Mouse (Mus musculus): ENCODE data around the gene Fbxw11.
"Not testable (repeated sequence)": the region's sequence is repeated elsewhere in the genome, so short reads cannot be mapped to it uniquely, and the experiment has no call there.

Fbxw11 gene

GRCm38 (mm10) chr11:32642249-32642876, at the start of gene Fbxw11:
Gene Fbxw11 (plus strand): TSS chr11:32642724.
- DNase-seq (ENCODE audit: low spot score) = peak; percentile 90

- DNase-seq (ENCODE audit: low spot score) = no peak
Measured at GRCm38 (mm10) chr11:32593081-32593480, 49.4 kb upstream of the Fbxw11 start.

DNA sequence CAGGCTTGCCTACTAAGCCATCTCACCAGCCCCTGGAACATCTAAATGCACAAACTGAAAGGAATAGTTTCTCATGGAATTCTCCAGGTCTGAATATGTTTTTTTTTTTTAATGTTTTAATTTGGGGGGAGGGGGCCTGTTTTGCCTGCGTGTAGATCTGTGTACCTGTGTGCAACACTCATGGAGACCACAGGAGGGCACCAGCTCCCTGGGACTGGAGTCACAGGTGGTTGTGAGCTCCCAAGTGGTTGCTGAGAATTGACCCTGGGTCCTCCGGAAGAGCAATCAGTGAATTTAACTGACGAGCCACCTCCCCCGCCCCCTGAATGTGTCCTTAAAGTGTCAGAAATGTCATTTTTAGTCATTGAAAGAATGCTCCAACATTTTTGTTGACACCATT, 48.4 kb upstream of the Fbxw11 start:
- DNase-seq (ENCODE audit: low spot score) = no peak

- no peak for DNase-seq (ENCODE audit: low spot score)
Measured at GRCm38 (mm10) chr11:32600371-32600770, 42.2 kb upstream of the Fbxw11 start.

- no peak for DNase-seq (ENCODE audit: low spot score)
Measured at GRCm38 (mm10) chr11:32601528-32602323, 40.8 kb upstream of the Fbxw11 start.

DNA sequence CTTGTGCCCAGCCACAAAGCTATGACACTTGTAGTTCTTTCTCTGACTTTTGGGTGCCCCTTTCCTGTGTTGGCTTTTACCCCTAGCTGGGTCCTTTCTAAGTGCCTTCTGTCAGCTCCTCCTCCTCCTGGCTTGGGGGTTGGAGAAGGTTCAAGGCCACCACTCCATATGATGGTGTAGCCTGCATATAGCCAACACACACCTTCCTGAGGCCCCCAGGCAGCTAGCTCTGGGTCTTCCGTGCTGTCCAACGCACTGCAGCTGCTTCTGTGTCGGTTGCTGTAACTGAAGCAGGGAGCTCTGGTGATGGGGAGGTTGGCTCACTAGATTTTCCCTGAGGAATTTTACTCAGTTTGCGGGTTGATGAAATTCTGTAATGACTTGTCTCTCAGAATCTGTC, 37.9 kb upstream of the Fbxw11 start:
- DNase-seq (ENCODE audit: low spot score) = no peak

DNA sequence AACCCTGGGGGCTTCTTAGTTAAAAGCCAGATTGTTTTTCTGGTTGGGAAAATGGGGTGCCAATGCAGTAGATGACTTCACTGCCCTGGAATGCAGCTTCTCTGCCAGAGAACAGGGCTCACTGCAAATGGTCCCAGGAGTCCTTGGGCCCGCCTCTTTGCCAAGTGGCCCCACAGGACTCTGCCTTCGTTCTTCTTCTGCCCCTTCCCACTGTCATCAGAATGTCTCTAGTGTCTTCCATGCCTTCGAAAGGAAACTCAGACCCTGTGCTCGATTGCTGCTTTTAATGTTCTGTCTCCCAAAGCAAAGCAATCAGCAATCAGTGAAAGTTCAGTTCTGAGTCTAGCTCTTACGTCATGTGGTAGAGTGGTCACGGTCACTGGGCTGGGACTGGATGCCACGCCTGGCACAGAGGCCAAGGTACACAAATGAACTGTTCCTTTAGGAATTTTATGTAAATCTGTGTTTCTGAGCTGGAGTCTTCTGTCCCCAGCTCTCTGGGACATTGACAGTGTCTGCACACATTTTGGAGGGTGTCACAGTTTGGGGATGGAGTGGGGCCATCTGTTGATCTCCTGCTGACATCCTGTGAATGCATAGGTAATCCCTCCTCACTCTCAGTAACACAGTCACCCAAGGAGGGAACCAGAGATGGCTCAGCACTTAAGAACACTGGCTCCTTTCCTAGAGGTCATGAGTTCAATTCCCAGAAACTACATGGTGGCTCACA, 37.2 kb upstream of the Fbxw11 start:
- no peak for DNase-seq (ENCODE audit: low spot score)

DNA sequence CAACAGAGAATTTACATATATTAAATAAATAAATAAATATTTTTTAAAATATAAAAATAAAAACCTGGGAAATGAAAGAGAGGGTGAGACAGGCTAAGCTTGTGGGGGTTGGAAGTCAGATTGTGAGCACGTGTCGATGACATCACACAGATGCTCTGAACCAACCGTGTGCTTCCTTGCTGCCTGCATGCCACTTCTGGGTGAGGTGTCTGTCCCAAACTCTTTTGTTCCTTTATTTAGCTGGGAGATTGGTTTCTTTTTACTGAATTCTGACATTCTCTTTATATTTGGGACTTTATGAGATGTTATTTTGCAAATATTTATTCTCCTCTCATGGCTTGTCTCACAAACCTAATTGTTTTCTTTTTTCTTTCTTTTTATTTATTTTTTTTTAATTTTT, 36.6 kb upstream of the Fbxw11 start:
- DNase-seq (ENCODE audit: low spot score) = no peak

GRCm38 (mm10) chr11:32607319-32607718, 35.2 kb upstream of the Fbxw11 start:
- no peak for DNase-seq (ENCODE audit: low spot score)

GRCm38 (mm10) chr11:32610616-32611015, 31.9 kb upstream of the Fbxw11 start:
- no peak for DNase-seq (ENCODE audit: low spot score)

- no peak for DNase-seq (ENCODE audit: low spot score)
Measured at GRCm38 (mm10) chr11:32612304-32612703, 30.2 kb upstream of the Fbxw11 start.

DNA sequence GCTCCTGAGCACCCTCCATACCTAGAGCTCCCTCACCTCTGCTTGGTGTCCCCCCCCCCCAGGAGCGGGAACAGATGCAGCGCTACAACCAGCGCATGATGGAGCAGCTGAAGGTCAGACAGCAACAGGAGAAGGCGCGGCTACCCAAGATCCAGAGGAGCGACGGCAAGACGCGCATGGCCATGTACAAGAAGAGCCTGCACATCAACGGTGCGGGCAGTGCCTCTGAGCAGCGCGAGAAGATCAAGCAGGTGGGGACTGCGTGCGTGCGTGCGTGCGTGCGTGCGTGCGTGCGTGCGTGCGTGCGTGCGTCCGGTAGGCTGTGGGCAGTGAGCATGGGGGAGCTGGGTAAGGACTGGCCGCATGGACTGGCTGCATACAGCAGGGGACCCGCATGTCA, 28.1 kb upstream of the Fbxw11 start:
- DNase-seq (ENCODE audit: low spot score) = no peak

- DNase-seq (ENCODE audit: low spot score) = no peak
Measured at GRCm38 (mm10) chr11:32615561-32615960, 27.0 kb upstream of the Fbxw11 start.

- DNase-seq (ENCODE audit: low spot score) = no peak
Measured at GRCm38 (mm10) chr11:32616091-32616490, 26.4 kb upstream of the Fbxw11 start.

DNA sequence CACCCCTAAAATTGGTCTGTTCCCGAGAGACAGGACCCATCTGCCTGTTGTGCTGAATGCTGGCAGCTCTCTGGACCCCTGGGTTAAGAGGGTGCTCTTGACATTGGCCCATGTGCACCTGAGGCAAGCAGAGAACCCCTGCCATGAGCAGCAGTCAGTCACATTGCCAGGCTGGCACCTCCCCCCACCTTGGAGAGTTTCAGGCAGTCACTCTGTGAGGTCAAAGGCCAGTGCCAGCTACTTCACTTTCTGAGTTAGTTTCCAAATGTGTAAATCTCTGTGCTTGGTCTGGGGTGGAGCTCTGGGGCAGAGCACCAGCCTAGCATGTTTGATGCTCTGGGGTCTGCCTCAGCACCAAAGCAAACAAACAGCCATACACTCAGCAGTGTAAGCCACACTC, 24.5 kb upstream of the Fbxw11 start:
- no peak for DNase-seq (ENCODE audit: low spot score)

DNA sequence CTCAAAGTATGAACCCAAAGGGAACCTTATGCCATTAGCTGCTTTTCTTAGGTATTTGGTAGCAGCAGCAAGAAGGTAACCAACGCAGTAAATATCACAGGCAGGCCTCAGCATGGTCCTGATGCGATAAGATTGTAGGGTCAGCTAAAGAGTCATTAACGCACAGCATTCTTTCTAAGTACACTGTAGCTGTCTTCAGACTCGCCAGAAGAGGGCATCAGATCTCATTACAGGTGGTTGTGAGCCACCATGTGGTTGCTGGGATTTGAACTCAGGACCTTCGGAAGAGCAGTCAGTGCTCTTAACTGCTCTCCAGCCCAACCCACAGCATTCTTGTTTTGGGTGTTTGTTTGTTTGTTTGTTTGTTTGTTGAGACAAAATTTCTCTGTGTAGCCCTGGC, 23.9 kb upstream of the Fbxw11 start:
- DNase-seq (ENCODE audit: low spot score) = not testable (repeated sequence)

DNA sequence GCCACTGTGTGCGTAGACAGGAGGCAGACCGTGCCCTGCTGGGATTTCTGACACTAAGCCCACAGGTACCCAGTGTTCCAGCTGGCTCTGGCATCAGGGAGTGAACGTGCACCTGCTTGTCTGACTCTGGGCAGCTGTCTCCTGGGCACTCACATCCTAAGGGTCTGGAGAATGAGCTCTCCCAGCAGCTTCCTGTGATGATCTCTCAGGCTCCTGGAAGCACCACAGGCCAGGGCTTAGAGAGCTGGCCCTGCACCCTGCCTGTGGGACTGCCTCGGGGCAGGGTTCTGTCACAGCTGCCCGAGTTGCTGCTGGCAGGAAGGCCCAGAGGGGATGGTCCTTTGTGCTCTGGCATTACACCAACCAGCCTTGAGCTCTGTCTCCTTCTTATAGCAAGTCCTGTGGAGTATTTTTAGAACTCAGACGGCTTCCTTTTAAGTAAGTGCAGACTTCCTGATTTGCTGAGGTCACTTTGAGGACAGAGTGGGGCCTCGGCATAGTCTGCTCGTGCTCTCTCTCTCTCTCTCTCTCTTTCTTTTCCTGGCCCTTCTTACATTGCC, 23.2 kb upstream of the Fbxw11 start:
- DNase-seq (ENCODE audit: low spot score) = no peak

DNA sequence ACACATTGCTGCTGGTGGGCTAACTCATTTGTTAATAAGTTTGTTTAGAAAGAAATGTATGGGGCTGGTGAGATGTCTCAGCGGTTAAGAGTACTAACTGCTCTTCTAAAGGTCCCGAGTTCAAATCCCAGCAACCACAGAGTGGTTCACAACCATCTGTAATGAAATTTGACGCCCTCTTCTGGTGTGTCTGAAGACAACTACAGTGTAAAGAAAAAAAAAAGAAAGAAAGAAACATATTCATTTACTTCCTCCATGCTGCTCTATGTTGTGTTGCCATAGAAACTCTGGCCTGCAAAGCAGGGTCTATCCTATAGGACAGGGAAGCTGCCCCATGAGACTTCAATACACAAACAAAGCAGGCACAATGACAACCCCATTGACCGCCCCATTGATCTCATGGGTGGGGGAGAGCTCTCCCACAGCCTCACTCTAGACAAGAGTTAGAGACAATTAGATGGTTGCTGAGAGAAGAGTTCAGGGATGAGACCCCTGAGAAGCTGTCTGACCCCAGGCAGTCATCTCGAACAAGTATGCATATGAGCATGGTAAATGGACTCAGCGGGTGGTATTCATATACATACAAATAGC, 22.6 kb upstream of the Fbxw11 start:
- DNase-seq (ENCODE audit: low spot score) = no peak

DNA sequence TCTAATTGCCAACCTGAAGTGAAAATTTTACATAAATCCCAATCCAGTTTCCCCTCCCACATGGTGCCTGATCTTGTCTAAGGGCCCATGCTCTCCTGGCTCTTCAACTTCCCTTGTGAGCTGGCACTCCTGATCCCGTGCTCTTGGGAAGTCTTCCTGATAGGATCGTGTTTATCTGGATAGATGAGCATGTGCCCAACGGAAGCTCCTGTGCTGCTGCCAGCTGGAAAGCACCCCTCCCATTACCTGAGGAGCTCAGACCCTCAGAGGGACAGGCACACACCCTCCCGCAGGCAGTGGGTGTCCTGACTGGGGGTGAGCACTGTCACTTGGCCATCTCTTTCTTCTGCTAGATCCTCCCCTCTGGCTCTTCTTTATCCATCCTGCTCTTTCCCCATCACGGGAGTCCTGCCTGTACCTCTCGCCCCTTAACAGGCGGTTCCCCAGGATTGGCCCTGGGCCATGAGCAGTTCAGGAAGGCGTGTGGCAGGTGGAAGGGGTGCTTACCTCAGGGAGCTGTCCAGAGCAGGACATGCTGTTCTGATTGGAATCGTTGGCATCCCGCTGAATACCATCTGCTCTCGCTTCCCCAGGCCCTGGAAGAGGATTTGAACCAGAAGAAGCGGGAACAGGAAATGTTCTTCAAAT, 20.6 kb upstream of the Fbxw11 start:
- DNase-seq (ENCODE audit: low spot score) = no peak

DNA sequence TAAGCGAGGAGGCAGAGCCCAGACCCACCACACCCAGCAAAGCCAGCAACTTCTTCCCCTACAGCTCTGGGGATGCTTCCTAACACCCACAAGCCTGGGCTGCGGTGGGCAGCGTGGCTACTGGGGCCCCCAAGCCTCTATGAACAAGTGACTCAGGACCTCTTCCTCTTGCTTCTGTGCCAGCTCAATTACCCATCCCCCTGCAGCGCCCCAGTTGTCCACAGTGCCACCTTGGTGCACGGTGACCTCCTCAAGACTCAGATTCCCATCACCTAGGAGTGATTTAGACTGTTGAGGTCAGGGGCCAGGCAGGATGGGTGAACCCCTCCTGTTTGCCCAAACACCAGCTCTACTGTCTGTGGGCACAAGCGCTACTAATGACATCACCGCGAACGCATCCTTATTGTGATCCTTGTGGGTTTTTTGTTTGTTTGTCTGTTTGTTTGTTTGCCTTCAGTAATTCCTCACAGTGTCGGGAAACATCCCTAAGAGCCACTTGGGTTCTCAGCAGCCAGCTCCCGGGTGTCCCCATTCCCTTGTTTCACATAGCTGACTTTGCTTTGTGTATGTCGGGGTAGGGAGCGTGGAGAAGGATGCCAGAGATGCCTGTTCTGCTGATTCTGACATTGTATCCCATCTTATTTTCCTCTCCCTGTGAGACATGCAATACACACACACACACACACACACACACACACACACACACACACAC, 19.9 kb upstream of the Fbxw11 start:
- DNase-seq (ENCODE audit: low spot score) = no peak

DNA sequence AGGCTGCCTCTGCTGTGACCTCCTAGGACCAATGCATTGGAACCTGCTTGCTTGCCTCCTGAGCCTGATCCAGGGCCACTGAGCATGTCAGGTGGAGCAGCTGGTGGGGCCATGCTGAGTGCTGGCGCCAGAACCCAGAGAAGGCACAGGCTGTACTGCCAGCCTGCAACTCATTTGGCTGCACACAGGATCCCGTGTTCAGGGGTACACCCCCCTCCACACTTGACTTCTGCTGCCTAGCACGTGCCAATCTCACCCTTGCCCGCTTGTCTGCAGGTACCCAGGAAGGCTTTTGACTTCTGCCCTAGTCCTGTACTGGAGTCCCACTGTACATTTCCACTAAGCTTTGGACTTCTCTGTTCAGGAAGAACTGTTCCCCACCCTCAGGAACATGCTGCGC, 19.3 kb upstream of the Fbxw11 start:
- DNase-seq (ENCODE audit: low spot score) = no peak
